Mouse (Mus musculus) left cerebral cortex, postnatal 14 days (tissue): ENCODE measurements around the gene Kcna6. TPM values are rescaled to one million over a fixed set of nuclear protein-coding genes. Genes with fewer than 3 reads are reported as not detected.

ENCODE experiments used
- total RNA-seq, 2 experiments: library from RNA; stranded (reverse); gene quantifications; 2 replicates each; pipeline ENCODE4 v1.2.3; 2021

Kcna6 gene
- total RNA-seq, 2 experiments from 2014 or later, result 76.4 to 78.5 TPM

Other genes starting within 250 kb of the Kcna6 start
- 1 to 10 TPM; 3.2 to 3.8 TPM for gene Kcna5, start 205.3 kb downstream of the Kcna6 start, total RNA-seq
- 10 to 100 TPM; 66.9 to 73.4 TPM for gene Kcna1, start 94.3 kb downstream of the Kcna6 start, total RNA-seq
- gene Ndufa9, start 108.5 kb upstream of the Kcna6 start, total RNA-seq, result 100 to 1,000 TPM; 163 to 166 TPM
- under 1 TPM; 0.19 to 0.24 TPM for gene Akap3, start 112.4 kb upstream of the Kcna6 start, total RNA-seq
- gene Dyrk4, start 181.2 kb upstream of the Kcna6 start, total RNA-seq, result under 1 TPM in 1 of 2 experiments, not detected in 1; 0.37 TPM
- 1 to 10 TPM; 2.7 to 3.6 TPM for gene Rad51ap1, start 198.9 kb upstream of the Kcna6 start, total RNA-seq
- 10 to 100 TPM; 35.1 to 44.9 TPM for gene D6Wsu163e, start 199.3 kb upstream of the Kcna6 start, total RNA-seq